ENCODE assay signal across 8 mouse cellular contexts in the genomic region with DNA sequence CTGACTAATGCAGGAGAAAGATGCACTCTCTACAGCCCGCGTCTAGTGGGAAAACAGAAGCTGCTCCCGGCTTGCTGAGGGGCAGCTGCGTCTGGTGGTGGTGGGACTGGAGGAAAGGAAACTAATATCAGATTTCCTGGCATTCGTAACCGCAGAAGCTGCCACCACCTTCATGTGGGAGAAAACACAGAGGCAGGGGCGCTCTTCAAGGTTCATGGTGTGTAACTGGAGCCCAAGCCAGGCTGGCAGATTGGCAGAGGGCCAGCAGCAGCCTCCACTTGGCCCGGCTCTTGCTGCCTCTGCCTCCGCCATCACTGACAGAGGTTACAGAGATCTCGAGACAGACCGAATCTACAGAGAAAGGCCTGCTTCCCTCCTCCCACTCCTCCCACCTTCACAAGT.
DNase-seq lines count a peak whose midpoint lies in the region; ATAC-seq lines count a peak whose summit lies in the region.

No protein-coding gene starts in this region.

- no peaks in the 10 kb centered on the region for H3K27me3 ChIP-seq in forebrain, embryonic 16.5 days (replicated peaks; ENCODE audit: control insufficient read depth, insufficient read depth, low read length)
- no peaks in the 10 kb centered on the region for H3K27me3 ChIP-seq in hindbrain, embryonic 13.5 days
- H3K27me3 ChIP-seq in megakaryocyte, embryonic 14.5 days (replicated peaks): peaks cover 17% of the 10 kb centered on the region
- no peaks in the 10 kb centered on the region for H3K27me3 ChIP-seq in stomach, embryonic 14.5 days (ENCODE audit: control insufficient read depth, insufficient read depth, low read length)

- no peaks in the 10 kb centered on the region for H3K9me3 ChIP-seq in forebrain, embryonic 16.5 days (ENCODE audit: control insufficient read depth, low read length)
- H3K9me3 ChIP-seq in hindbrain, embryonic 13.5 days: no peaks in the 10 kb centered on the region
- no peaks in the 10 kb centered on the region for H3K9me3 ChIP-seq in megakaryocyte, embryonic 14.5 days
- no peaks in the 10 kb centered on the region for H3K9me3 ChIP-seq in stomach, embryonic 14.5 days (ENCODE audit: control insufficient read depth, low read depth, low read length)

- H3K4me2 ChIP-seq in forebrain, embryonic 16.5 days (ENCODE audit: low read length): peak overlapping the region; percentile 23
- H3K4me2 ChIP-seq in hindbrain, embryonic 13.5 days: peak overlapping the region; percentile 25
- peak overlapping the region; percentile 15; the same call in 1 of the 2 replicates for H3K4me2 ChIP-seq in stomach, embryonic 14.5 days (replicated peaks; ENCODE audit: low read depth, low read length)

- peak; percentile 77 to 81 for DNase-seq in cerebellum, postnatal 14 days
- DNase-seq in cerebellum, adult 9-10 months: no peak
- DNase-seq in adrenal gland, adult (ENCODE audit: inconsistent age in 2 of 2, low spot score in 1 of 2): peak; percentile 79 to 93
- DNase-seq in layer of hippocampus, postnatal 36 days: peak; percentile 34 to 42

- H3K4me1 ChIP-seq in forebrain, embryonic 16.5 days (replicated peaks; ENCODE audit: control insufficient read depth, insufficient read depth, low read length): peaks cover 16% of the 10 kb centered on the region
- H3K4me1 ChIP-seq in hindbrain, embryonic 13.5 days (replicated peaks): peaks cover 39% of the 10 kb centered on the region
- H3K4me1 ChIP-seq in megakaryocyte, embryonic 14.5 days: peaks cover 70% of the 10 kb centered on the region
- peaks cover 13% of the 10 kb centered on the region for H3K4me1 ChIP-seq in stomach, embryonic 14.5 days (ENCODE audit: control insufficient read depth, insufficient read depth, low read length)

- no peaks in the 10 kb centered on the region for H3K36me3 ChIP-seq in forebrain, embryonic 16.5 days (ENCODE audit: control insufficient read depth, insufficient read depth)
- H3K36me3 ChIP-seq in hindbrain, embryonic 13.5 days: no peaks in the 10 kb centered on the region
- H3K36me3 ChIP-seq in megakaryocyte, embryonic 14.5 days (replicated peaks; ENCODE audit: low read length): no peaks in the 10 kb centered on the region
- no peaks in the 10 kb centered on the region for H3K36me3 ChIP-seq in stomach, embryonic 14.5 days (ENCODE audit: control insufficient read depth, insufficient read depth, low read length)

- WGBS in forebrain, embryonic 16.5 days: 8% methylated on average over 11 of the region's 11 CpGs
- 23% methylated on average over 11 of the region's 11 CpGs for WGBS in hindbrain, embryonic 13.5 days
- 16% methylated on average over 11 of the region's 11 CpGs for WGBS in stomach, embryonic 14.5 days

- no peak overlapping the region for H3K4me3 ChIP-seq in forebrain, embryonic 16.5 days (replicated peaks; ENCODE audit: low read length)
- H3K4me3 ChIP-seq in hindbrain, embryonic 13.5 days: no peak overlapping the region
- peak overlapping the region; percentile 83 for H3K4me3 ChIP-seq in megakaryocyte, embryonic 14.5 days (replicated peaks)
- H3K4me3 ChIP-seq in stomach, embryonic 14.5 days (ENCODE audit: low read depth, low read length): no peak overlapping the region

- ATAC-seq in forebrain, embryonic 16.5 days: peak; percentile 87
- peak; percentile 71; the same call in 1 of the 2 replicates for ATAC-seq in hindbrain, embryonic 13.5 days (ENCODE audit: low FRiP score)
- ATAC-seq in stomach, embryonic 14.5 days (ENCODE audit: insufficient number of reproducible peaks, insufficient read depth, low FRiP score, low read depth): peak; percentile 70; the same call in 1 of the 2 replicates

- no peak overlapping the region for H3K27ac ChIP-seq in forebrain, embryonic 16.5 days (ENCODE audit: low read length)
- H3K27ac ChIP-seq in hindbrain, embryonic 13.5 days: peak overlapping the region; percentile 63
- H3K27ac ChIP-seq in stomach, embryonic 14.5 days (ENCODE audit: low read length): peak overlapping the region; percentile 1; the same call in 1 of the 2 replicates

- peak overlapping the region; percentile 22; the same call in 1 of the 2 replicates for H3K9ac ChIP-seq in forebrain, embryonic 16.5 days (replicated peaks; ENCODE audit: low read depth, low read length)
- no peak overlapping the region for H3K9ac ChIP-seq in hindbrain, embryonic 13.5 days
- H3K9ac ChIP-seq in stomach, embryonic 14.5 days (replicated peaks; ENCODE audit: low read depth, low read length): no peak overlapping the region
